Mouse (Mus musculus): Measurements from ENCODE around the gene Polr2i. TPM values are rescaled to one million over a fixed set of nuclear protein-coding genes. Genes with fewer than 3 reads are reported as not detected.
A peak's percentile ranks its signal among the peaks of the same experiment; 100 is the strongest.
"Not testable (repeated sequence)": the region's sequence is repeated elsewhere in the genome, so short reads cannot be mapped to it uniquely, and the experiment has no call there.

The Polr2i gene
- total RNA-seq (2021) = 10 to 100 TPM; 50.8 to 58.9 TPM
- long read RNA-seq, experiment 1, transcript Polr2i-201 (6 exons, 819 nt) = major isoform, 50 of 70 reads
- long read RNA-seq, experiment 1, transcript Polr2i-202 (5 exons, 508 nt) = minor isoform, 14 of 70 reads
- long read RNA-seq, experiment 1, partial matches to known transcripts = 0 of 70 reads
- long read RNA-seq, experiment 1, other reads (novel, unspliced or antisense) = 2 of 70 reads
- long read RNA-seq, experiment 2, transcript Polr2i-201 (6 exons, 819 nt) = major isoform, 39 of 59 reads
- long read RNA-seq, experiment 2, transcript Polr2i-202 (5 exons, 508 nt) = minor isoform, 13 of 59 reads
- long read RNA-seq, experiment 2, partial matches to known transcripts = 2 of 59 reads
- long read RNA-seq, experiment 2, other reads (novel, unspliced or antisense) = 2 of 59 reads

GRCm38 (mm10) chr7:30231669-30232454, at the start of gene Polr2i, which contains the start of gene Tbcb:
TSS of gene Polr2i (plus strand) at chr7:30231948.
TSS of gene Tbcb (minus strand) at chr7:30232272.
- DNase-seq = peak; percentile 98

GRCm38 (mm10) chr7:30183189-30183588, 48.6 kb upstream of the Polr2i start:
- not testable (repeated sequence) for DNase-seq

DNA sequence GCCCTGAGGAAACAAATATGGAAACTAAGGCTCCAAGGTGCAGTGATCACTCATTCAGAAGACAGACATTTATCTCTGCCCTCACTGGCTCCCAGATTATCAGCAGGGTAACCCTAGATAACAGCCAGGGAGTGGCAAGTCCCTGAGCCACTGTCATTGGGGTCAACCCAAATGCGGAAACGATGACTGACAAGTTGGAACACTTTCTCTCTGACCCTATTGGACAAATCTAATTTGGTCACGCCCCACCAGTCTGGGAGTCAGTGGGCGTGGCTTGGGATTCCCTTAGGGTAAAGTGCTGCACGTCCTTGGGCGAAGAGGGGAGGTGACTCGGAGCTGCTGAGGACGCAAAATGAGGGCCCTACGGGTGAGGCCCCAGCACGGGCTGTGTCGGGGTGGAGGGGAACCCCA, 47.9 kb upstream of the Polr2i start, which contains the start of gene Cox7a1:
Gene Cox7a1, plus strand, starts transcription at position 266 of the 411 bp plus-strand sequence.
- DNase-seq = peak; percentile 91

GRCm38 (mm10) chr7:30184641-30185348, 47.0 kb upstream of the Polr2i start:
- DNase-seq = no peak

- DNase-seq = no peak
Measured at GRCm38 (mm10) chr7:30188344-30189115, 43.2 kb upstream of the Polr2i start.

DNA sequence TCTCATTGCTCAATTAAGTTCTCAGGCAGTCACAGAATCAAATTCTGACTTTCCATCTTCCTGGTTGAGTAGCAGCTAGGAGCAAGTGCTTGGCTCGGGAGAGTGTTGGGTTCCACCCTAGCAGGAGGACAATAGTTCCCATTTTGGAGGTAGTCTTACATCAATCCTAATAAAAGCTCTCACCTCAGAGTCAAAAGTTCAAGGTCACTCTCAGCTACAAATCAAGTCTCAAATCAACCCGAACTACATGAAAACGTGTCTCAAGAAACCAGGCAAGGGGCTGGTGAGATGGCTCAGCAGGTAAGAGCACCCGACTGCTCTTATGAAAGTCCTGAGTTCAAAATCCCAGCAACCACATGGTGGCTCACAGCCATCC, 42.6 kb upstream of the Polr2i start:
- DNase-seq = no peak

DNA sequence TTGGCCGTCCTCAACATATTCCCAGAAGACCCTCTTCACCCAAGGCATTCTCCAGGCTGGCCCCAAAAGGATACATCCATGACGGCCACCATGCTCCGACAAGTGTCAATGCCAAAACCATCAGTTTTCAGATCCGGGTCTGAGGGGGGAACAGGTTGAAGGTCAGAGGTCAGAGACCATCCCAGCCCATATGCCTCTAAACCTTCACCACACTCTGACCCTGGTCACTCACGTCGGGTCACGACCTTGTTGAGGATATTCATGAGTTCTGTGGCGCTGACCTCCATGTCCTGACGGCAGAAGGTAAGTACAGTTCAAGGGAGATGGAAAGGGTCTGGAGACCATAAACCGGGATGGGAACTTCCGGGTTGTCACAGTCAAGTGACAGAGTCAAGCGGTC, 39.7 kb upstream of the Polr2i start:
- no peak for DNase-seq

DNA sequence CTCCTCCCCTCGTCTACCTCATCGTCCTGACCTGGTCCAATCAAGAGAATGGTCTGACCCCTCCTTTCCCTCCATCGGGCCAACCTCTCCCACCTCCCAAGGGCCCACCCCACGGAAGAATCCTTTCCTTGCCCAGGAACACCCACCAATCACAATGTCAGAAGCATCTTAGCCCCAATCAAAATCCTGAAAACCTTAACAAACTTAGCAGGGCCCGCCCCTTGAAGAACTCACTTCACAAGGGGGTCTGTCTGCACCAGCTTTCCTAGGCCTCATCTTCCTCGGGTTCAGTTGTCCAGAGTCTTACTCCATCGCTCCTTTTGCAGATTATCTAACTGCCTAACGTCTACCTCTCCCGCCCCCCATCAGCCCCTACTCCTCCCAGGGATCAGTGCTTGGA, 38.7 kb upstream of the Polr2i start:
- DNase-seq = no peak

- DNase-seq = peak; percentile 77
Measured at GRCm38 (mm10) chr7:30193581-30194100, 38.1 kb upstream of the Polr2i start.

- no peak for DNase-seq
Measured at GRCm38 (mm10) chr7:30194101-30194831, 37.5 kb upstream of the Polr2i start.

GRCm38 (mm10) chr7:30194884-30195283, 36.9 kb upstream of the Polr2i start:
- peak; percentile 94 for DNase-seq

DNA sequence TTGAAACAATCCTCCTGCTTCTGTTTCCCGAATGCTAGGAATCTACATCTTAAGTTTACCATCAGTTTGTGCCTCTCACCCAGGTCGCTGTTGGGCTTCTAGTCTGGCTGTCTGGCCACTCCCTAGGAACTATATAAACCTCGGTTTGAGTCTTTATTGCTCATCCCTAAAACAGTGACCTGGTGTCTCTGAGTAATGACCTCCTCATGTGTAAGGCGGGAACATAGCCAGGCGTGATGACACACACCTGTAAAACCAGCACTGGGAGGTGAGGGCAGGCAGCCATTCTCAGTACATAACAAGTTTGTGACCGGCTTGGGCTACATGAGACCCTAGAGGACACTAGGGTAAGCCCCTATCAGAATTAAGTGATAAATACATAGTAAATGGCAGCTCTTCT, 36.3 kb upstream of the Polr2i start:
- no peak for DNase-seq

DNA sequence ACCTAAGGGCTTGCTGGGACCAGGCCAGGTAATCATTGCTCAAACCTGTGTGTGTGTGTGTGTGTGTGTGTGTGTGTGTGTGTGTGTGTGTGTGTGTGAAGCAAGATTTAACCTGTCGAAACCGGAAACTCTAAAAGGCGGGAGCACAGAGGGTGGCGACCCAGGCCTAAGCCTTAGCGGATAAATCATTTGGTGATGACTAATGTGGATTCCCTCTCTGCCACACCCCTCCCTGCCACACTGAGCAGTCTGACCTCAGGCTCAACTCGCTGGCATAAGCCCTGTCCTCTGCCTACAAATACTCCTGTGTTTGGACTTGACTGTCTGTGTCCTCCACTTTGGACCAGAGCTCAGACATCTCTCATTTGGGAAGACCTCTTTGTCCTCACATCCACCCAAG, 35.6 kb upstream of the Polr2i start:
- DNase-seq = no peak

- DNase-seq = no peak
Measured at GRCm38 (mm10) chr7:30197592-30198129, 34.1 kb upstream of the Polr2i start.

GRCm38 (mm10) chr7:30198481-30198971, 33.2 kb upstream of the Polr2i start, which contains the start of gene Capns1:
TSS of gene Capns1 (minus strand) at chr7:30198811.
- DNase-seq = no peak

DNA sequence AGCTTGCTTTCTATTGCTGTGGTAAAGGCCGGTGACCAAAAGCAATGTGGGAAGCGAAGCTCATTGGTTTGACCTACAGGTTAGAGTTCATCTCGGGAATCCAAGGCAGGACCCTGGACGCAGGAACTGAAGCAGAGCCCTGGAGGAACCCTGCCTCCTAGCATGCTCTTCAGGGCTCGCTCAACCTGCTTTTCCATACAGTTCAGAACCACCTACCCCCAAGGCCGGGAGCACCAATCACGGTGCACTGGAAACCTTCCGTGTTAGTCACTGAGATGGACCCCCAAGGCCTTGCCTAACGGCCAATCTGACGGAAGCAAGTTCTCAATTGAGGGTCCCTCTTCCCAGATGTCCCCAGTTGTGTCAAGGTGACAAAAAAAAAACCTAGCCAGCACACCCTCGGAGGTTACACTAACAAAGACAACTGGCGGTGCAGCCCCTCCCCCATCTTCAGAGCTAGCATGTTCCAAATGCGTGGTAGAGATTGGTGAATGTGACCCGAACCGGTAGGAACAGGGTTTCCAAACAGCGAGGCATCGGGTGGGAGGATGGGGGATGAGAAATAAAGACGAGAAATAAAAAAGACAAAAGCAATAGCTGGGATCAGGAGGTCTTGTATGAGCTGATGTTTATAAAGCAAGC, 32.1 kb upstream of the Polr2i start:
- no peak for DNase-seq

- no peak for DNase-seq
Measured at GRCm38 (mm10) chr7:30200200-30200599, 31.5 kb upstream of the Polr2i start.

DNA sequence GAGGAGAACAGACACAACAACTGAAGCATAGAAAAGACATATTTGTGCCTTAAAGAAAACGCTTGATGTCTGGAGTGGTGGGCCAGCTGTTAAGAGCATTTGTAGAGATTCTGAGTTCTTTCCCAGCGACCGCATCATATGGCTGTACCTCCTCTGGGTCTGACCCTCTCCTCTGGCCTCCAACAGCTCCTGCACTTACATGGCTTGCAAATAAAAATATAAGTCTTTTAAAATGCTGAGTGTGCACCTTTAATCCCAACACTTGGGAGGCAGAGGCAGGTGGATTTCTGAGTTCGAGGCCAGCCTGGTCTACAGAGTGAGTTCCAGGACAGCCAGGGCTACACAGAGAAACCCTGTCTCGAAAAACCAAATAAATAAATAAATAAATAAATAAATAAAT, 31.1 kb upstream of the Polr2i start:
- DNase-seq = not testable (repeated sequence)

DNA sequence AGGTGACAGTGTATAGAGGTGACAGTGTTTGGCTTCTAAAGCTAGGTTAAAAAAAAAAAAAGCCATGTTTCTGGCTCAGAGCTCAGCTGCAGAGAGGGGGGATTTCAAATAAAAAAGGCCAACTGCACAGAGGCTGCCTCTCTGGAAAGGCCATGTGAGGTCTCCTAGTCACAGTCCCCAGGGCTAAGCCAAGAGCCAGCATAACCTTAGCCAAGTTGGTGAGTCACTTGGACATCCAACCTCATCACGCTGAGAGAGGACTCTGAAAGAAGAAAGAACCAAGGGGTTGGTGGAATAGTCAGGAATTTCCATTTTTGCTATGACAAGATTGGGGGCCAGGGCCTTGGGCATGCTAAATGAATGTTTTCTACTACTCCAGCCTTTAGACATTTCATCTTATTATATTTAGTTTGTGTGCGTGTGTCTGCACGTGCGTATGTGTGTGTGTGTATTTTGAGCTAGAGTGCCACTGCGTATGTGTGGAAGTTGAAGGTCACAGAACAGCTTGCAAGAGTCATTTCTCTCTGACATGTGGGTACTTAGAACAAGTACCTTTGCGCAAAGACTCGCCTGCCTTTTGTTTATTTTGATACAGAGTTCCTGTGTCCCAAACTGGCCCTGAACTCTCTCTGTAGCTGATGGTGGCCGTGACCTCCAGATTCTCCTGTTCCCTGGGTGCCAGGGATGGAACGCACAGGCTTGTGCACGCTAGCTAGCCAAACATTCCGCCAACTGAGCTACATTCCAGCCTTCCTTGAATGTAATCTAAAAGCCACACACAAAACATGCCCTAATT, 28.7 kb upstream of the Polr2i start:
- peak; percentile 78 for DNase-seq
